Mouse (Mus musculus) adrenal gland, postnatal 4 days (tissue): ENCODE measurements around the gene Rbfox1. TPM values are rescaled to one million over a fixed set of nuclear protein-coding genes. Genes with fewer than 3 reads are reported as not detected.

Experiments used
- DNase-seq, 2 experiments: peaks; one replicate each; pipeline ENCODE4 v3.0.0; 2021 to 2022; ENCODE audit warnings: low spot score in 2 of 2, mixed read lengths in 2 of 2
- total RNA-seq, 2 experiments: library from RNA; stranded (reverse); gene quantifications; 2 replicates each; pipeline ENCODE4 v1.2.3; 2021

Gene Rbfox1
- total RNA-seq, 2 experiments from 2014 or later = 9.7 to 10.4 TPM

DNA sequence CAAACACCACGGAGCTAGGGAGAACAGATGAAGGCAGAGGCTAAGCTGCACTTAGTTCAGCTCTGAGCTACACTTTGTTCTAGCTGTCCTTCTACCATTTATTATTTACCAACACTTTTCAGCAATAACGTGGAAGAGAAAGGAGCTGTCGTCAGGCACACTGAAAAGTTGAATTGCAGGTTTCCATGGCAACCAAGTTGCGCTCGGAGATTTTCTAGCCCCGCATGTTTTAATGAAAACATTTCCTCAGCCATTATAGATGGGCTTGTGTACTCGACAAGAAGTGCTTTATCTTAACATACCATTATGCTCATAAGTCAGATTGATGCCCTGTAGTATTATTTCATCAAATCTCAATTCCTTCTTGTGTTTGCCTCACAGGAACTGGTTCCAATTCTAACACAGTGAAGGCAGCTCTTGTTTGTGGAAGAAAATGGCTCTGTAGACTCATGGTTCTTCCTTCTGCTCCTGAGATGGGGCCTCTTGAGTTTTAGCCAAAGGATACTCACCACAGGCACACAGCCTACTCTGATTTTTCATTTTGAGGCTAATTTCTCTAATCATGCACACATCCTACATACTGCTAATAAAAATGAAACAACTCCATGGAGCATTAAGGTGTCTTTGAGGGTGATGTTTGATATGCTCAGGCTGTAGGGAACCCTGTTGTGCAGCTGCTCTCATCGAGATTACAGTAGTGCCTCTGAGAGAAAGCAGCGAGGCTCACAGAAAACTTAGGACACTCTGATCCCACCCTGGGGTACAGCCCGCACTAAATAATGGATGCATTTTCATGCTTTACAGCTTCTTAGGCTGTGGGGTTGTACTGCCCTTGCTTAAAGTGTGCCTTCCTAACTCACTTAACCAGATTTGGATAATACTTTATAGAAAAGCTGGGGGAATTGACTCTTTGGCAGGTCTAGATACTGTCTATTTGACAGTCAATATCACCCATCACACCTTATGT, 107.2 kb downstream of the Rbfox1 start:
- DNase-seq = no peak

DNA sequence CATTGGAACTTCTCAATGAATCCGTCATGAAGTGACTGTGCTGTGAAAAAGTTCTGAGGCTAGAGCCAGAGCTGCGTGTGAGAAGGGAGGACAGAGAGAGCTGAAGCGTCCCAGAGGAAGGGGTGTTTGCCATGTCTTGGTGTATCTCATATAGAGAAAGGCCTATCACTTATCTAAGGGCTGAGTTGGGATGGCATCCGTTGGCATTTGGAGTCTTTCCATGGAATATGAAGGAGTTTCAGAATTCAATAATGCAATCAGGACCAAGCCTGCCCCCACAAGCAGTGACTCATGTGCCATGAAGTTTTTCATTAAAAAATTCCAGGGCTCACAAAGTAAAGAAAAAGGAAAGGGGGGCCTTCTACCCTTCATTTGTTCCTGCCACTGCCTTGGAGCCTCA, 112.0 kb downstream of the Rbfox1 start:
- DNase-seq = no peak

DNA sequence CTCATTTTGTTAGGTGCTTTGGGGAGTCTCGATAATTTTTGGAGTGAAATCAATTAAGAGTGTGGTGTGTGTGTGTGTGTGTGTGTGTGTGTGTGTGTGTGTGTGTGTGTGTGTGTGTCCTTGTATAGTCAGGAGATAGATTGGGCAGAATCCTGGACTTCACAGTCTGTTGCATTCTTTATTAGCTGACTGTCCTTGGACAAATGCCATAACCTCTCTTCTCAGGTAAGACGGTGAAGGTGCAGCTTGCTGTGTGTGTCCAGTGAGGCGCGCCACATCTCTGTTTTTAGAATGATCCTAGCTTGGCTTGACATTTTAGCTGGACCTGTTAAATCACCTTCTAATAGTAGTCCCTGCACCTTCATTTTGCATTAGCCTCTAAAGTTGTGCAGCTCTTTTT, 112.5 kb downstream of the Rbfox1 start:
- DNase-seq = no peak

DNA sequence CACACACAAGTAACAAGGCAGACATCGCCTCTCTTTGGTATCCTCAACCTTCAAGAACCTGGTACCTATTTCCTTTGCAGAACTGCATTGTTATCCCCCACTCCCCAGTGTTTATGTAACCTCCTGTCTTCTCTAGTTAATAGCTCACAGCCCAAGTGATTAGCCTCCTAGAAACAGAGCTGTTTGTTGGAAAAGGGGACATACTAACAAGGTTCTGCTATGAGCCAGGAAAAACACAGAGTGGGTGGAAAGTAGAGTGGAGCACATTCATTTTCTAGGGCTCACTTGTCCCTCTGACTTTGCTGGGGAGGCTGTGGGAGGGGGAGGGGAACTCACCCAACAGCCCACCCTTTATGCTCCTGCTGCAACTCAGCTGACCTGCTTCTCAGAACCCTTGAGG, 114.9 kb downstream of the Rbfox1 start:
- DNase-seq = no peak

DNA sequence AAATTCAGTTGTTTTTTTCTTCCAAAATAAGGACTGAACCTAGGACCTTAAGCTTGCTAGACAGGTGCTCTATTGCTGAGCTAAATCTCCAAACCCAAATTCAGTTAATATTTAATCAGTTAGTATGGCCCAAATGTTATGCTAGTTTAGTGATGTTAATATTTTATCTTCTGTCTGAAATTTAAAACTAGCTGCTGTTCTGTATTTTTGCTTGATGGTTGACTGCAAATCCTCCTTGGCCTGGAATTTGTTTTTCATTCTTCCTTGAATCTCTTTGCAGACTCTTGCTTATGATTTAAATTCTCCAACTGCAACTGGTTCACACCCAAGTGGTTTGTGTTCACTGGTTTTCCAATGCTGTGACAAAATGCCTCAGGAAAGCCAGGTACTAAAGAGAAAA, 121.8 kb downstream of the Rbfox1 start:
- DNase-seq = no peak

DNA sequence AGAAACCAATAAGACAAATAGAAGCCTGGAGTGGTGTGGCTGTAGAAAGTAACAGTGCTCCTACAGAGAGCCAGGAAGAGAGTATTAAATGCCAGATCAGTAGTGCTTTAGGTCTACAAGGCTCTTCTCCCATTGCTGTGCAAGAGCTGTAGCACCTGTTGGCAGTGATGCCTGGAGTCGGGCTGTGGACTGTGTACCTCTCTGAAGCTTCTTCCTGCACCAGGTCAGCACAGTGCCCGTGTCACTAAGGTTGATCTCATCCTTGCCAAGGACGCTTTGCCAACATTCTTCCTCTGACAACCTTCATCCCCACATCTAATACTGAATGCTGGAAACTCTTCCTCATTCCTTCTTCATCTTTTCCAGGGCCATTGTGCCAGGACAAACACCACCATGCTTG, 127.7 kb downstream of the Rbfox1 start:
- DNase-seq = no peak

DNA sequence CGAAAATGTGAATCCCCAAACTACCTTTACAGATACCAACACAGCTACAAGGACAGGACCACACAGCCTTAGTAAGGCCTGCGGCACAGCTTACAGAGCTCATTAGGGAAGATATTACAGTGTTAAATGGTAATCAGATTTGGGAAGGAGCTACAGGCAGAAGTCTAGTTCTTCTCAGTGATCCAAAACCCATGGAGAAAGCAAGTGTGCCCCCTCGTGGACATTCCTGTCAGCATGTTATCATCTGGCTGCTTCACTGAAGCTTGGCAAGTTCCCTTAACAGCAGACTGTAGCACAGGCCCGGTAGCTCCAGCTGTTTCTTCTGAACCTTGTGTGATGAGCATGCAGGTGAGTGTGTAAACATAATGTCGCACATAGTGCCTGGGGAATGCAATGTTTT, 133.5 kb downstream of the Rbfox1 start:
- peak; percentile 43 to 50 for DNase-seq

DNA sequence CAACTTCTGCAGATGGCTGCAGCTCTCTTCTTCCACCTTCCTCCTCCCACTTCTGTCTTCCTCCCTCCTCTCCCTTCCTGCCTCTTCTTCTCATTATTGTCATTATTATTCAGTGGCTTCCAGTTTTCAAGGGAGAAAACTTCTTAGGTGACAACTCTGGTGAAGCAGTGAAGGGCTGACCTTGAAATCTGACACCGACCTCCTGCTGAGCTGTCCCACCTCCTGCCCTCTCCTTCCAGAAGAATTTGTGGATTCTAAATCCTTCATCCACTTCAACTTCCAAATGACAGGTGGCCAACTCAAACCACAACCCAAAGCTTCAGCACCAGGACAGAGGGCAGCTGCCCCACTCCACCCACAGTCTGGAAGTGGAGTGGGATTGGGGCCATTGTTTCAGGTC, 134.2 kb downstream of the Rbfox1 start:
- no peak for DNase-seq

DNA sequence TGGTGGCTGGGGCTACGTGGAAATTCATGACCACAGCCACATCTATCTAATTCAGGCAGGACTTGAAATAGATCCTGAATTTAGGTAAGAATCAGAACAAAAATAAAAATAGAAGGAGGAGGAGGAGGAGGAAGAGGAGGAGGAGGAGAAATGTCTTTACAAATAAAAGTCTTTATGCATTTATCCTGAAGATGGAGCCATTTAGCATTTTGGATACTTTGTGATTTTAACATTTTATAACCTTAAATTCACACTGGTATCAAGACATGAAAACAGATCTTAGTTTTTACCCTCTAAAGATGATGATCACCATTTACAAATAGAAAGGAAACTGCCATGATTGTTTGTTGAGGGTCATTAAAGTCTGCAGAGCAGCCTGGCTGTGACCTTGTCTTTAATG, 146.1 kb downstream of the Rbfox1 start:
- no peak for DNase-seq

DNA sequence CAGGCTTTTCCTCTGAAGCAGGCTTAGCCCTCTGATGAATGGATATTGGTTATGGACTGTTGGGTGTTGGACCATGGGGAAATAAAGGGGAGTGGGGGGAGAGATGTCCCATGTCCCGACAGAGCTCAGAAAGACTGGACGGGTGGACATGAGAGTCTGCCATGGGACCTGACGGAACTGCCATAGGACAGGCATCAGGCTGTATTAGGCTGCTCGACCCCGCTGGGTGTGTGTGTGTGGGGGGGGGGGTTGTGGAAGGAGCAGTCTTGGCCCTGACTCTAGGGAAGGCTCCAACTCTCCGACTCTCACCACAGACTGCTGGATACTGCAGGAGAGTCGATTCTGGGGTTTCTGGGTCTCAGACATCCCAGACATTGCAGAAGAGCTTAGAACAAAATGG, 147.4 kb downstream of the Rbfox1 start:
- DNase-seq = no peak

DNA sequence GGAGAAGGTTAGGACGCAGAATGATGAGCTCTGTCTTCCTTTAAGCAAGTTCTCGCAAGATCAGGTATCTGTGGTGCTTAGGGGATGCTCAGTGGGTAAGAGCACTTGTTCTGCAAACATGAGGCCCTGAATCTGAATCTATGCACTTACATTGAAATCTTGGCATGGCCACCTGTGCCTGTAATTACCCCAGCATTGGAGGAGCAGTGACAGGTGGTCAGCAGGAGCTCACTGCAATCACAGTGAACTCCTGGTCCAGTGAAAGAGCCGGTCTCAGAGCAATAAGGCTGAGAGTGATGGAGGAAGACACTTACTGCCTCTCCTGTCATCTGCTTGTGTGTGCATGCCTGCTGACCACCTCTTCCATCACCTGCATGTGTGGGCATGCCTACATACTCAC, 149.7 kb downstream of the Rbfox1 start:
- DNase-seq = no peak

DNA sequence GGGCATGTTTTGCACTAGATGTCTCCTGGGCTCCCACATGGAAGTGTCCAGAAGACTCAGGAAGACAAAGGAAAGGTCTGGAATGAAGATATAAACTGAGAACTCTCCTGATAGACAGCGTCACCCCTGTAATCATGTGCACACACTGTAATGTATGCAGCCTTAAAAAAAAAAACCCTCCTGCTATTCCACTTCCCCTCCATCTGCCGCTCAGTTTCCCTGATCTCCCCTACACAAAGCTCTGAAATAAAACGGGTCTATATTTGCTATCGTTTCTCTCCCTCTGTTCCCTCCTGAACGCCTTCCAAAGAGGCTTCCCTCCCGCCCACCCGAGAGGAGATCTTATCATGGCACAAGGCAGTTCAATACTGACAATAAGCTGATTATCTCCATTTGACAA, 151.9 kb downstream of the Rbfox1 start:
- no peak for DNase-seq

DNA sequence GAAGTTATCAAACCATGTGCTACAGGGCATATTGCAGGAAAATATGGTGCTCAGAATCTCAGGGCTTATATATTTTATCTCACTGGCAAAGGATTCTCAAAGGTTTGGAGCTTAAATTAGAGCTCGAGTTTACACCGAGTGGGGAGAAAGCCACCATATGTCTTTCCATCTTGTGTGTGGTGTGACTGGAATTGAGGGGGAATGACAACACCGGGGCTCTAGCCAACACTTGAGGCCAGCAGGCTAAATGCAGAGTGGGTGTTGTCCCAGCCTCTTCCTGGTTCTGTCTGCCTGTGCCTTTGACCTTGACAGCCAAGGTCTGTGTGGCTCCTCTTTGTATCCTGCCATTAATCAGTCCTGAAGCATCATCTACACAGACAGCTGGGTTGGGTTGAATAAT, 157.6 kb downstream of the Rbfox1 start:
- DNase-seq = no peak

DNA sequence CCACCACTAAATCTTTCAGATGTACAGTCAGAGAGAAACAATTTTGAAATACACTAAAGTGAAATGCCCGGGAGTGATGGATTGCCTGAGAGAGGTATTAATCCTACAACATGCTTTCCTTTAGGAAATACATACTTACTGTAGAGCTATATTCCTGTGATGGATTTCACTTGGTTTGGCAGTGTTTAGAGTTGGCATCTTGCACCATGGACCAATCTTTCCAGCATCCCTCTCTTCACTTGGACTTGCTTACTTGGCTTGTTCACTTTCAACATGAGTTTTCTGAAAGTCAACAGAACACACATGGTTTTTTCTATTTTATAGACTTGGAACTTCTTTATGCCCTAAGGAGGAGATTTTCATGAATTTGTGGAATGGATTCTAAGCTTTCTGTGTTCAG, 163.4 kb downstream of the Rbfox1 start:
- no peak for DNase-seq

DNA sequence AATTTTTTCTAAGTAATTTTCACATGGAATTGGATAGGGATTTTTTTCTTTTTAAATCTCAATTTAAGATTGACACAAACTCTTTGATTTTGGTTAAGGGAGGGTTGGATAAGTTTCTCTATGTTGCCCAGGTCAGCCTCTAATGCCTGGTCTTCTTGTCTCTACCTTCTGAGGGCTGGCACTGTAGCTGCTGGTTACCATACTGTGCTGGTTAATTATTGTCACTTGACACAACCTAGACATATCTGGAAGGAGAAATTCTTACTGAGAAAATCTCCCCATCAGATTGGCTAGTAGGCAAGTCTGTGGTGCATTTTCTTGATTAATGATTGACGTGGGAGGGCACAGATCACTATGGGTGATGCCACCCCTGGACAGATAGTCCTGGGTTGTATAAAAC, 177.3 kb downstream of the Rbfox1 start:
- DNase-seq = no peak

DNA sequence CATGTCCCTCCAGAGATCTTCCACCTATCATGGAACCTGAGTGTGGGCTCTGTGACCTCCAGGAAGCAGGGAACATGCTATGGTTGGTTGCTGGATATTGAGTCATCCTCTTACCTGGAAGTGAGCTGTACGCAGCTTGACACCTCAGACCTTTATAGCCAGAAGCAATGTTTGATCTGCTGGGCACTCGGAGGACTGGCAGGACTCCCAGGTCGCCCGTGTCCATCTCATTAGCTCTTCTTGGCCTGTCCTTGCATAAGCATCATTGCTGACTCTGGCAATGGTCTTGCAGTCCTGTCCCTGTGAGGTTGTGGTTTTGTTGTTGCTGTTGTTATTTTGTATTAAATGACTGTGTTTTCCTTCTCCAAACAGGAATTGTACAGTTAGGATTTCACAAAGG, 180.3 kb downstream of the Rbfox1 start:
- no peak for DNase-seq

DNA sequence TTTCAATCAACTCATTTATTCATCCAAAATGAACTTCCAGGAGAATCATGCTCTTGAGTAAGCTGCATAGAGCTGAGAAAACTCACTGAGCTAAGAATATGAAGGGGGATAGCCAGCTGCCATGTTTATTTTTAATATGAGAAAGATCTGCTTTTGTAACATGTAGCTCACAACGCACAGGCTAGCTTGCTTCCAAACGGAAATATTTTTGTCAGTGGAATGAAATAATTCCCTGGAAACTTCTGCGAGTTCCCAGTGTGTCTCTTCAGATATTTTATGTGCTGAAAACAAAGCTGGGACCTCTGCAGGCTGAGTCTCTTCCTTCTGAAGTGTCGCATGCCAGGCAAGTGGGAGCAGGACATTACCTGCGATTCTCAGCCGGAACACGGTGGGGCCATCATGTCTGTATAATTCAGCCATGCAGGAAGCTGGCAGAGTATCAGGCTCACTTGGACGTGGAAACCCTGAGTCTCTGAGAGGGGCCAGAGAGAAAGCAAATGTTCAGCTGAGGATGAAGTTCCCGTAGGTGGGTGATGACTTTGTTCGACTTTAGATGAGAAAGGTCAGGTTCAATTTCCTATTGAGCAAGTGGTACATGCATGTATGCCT, 190.4 kb downstream of the Rbfox1 start:
- no peak for DNase-seq

DNA sequence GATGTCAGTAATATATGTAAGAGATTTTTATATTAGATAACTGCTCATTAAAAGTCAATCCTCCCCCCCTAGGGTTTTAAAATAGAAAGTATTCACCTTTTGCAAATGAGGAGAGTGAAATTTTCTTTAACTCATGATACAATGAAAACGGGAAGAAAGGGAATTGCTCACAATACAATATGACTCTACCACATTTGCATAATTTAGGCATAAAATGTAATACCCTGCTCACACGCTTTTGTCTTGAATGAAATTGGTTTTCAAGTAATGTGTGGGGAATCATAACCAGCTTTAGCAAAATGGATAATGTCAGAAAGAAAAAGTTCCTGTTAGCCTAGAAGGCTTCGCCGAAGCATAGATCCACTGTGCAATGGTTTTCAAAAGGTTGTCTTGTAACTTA, 193.9 kb downstream of the Rbfox1 start:
- no peak for DNase-seq

DNA sequence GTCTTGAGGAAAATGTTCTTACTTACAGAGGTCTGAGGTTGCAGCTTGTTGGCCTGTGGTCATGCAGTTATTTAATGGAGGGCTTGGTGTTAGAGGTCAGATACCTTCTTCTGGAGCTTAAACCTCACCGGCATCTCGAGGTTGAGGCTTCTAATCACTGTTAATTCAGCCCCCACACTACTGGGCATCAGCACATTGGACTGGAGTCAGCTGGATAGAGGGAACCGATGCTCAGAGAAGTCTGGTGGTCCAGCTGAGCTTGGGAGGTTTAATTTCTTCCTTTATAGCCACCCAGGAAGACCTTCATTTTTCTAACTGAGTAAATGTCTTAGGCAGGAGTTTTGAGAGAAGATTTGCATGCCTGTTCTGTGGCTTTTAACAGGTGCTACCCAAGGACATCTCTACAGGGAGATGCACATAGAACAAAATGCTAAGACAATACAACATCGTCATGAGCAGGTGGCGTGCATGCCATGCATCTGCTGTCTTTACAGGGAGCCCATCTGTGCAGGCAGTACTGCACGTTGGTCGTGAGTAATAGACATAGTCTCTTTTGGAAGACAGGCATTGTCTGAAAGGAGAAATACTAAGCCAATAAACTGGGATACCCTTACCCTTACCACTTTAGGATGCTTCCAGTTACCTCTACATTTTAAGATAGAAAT, 199.7 kb downstream of the Rbfox1 start:
- no peak for DNase-seq

DNA sequence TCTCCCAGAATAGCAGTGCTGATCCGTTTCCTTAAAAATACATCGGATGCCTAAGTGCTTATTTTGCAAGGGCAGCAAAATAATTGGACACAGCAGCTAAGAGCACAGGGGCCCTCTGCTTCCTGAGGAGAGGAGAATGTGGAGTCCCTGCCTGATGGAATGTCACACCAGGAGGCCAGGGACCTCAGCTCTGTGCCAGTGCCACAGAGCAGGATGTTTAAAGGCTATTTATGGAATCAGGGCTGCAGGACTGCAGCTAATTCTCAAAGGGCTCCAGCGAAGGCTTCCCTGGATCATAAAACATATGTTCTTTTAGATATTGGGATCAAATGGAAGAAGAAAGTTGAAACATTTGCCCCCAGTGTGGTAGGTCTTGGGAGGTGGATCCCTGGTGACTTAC, 201.0 kb downstream of the Rbfox1 start:
- no peak for DNase-seq

DNA sequence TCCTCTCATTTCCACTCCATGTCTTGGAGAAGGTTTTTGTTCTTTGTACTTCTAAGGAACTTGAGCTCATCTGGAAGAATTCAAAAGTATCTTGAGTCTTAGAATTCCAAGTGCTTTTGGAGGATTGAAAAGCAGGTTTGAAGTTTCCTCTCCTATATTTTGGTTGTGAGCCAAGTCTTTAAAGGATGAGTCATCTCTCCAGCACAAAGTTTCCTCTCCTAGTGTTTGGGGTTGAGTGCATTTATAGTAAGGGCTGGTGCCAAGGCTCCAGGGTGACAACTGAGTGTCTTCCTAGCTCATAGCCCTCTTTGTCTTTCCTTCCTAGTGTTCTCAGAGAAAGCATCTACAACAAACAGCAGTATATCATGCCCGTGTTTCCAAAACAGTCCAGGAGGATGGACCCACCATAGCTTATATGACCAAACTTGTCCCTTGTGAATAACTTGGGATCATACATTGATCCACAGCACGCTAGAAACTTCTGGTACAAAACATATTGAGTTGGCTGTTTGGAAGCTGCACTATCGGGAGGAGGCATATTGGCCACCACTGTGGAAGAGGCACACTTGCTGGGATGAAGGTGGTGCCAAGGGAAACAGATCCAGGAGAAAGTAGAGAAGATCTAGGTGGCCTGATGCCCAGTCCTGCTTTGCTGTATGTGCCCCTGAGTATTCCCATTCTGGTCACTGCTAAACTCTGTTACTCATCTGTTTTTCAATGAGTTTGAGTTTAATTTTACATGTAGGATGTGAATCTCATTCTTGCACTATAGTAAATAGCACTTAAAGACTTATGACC, 206.4 kb downstream of the Rbfox1 start:
- DNase-seq = no peak
